Mouse (Mus musculus): Measurements from ENCODE around the gene Veph1. TPM values are rescaled to one million over a fixed set of nuclear protein-coding genes. Genes with fewer than 3 reads are reported as not detected.
A peak's percentile ranks its signal among the peaks of the same experiment; 100 is the strongest.

Gene Veph1
- total RNA-seq, 2 experiments from 2014 or later = 0.35 to 0.36 TPM

GRCm38 (mm10) chr3:66131264-66131950 is 165.2 kb downstream of the Veph1 start:
- DNase-seq = no peak
- intact Hi-C loops (cut with DNase I) = no loop called here

- no peak for DNase-seq
- intact Hi-C loops (cut with DNase I) = no loop called here
These were observed 166.9 kb downstream of the Veph1 start for GRCm38 (mm10) chr3:66129689-66130088.

- intact Hi-C loops (cut with DNase I) = no loop called here
These were observed 191.1 kb downstream of the Veph1 start for GRCm38 (mm10) chr3:66105493-66105892.

GRCm38 (mm10) chr3:66102599-66102932 is 194.1 kb downstream of the Veph1 start:
- DNase-seq = no peak
- intact Hi-C loops (cut with DNase I) = no loop called here

More at GRCm38 (mm10) chr3:66105493-66105892, 191.1 kb downstream of the Veph1 start:
- no peak for DNase-seq

GRCm38 (mm10) chr3:66101809-66102598 is 194.6 kb downstream of the Veph1 start:
- DNase-seq = no peak
- intact Hi-C loops (cut with DNase I) = no loop called here

- no peak for DNase-seq
- intact Hi-C loops (cut with DNase I) = no loop called here
These were observed 195.6 kb downstream of the Veph1 start for GRCm38 (mm10) chr3:66101074-66101473.

- intact Hi-C loops (cut with DNase I) = no loop called here
- DNase-seq = no peak
These were observed 204.9 kb downstream of the Veph1 start for GRCm38 (mm10) chr3:66091746-66092145.

- intact Hi-C loops (cut with DNase I) = no loop called here
These were observed 209.0 kb downstream of the Veph1 start for GRCm38 (mm10) chr3:66087608-66088007.

GRCm38 (mm10) chr3:66083856-66084255 is 212.8 kb downstream of the Veph1 start:
- DNase-seq = no peak
- intact Hi-C loops (cut with DNase I) = no loop called here

More at GRCm38 (mm10) chr3:66087608-66088007, 209.0 kb downstream of the Veph1 start:
- DNase-seq = no peak

GRCm38 (mm10) chr3:66083407-66083806 is 213.2 kb downstream of the Veph1 start:
- DNase-seq = no peak
- intact Hi-C loops (cut with DNase I) = no loop called here

GRCm38 (mm10) chr3:66082975-66083374 is 213.7 kb downstream of the Veph1 start:
- intact Hi-C loops (cut with DNase I) = no loop called here
- no peak for DNase-seq

- DNase-seq = no peak
- intact Hi-C loops (cut with DNase I) = no loop called here
These were observed 215.3 kb downstream of the Veph1 start for GRCm38 (mm10) chr3:66081363-66081736.

GRCm38 (mm10) chr3:66080631-66081362 is 215.8 kb downstream of the Veph1 start:
- DNase-seq = no peak
- intact Hi-C loops (cut with DNase I) = no loop called here

GRCm38 (mm10) chr3:66079886-66080285 is 216.8 kb downstream of the Veph1 start:
- DNase-seq = no peak

GRCm38 (mm10) chr3:66078898-66079537 is 217.6 kb downstream of the Veph1 start:
- no peak for DNase-seq
- intact Hi-C loops (cut with DNase I) = no loop called here

More at GRCm38 (mm10) chr3:66079886-66080285, 216.8 kb downstream of the Veph1 start:
- intact Hi-C loops (cut with DNase I) = no loop called here

- intact Hi-C loops (cut with DNase I) = no loop called here
- DNase-seq = peak; percentile 29 to 50
These were observed 218.5 kb downstream of the Veph1 start for GRCm38 (mm10) chr3:66078026-66078721.

GRCm38 (mm10) chr3:66070274-66070673 is 226.4 kb downstream of the Veph1 start:
- DNase-seq = no peak
- intact Hi-C loops (cut with DNase I) = no loop called here

- intact Hi-C loops (cut with DNase I) = no loop called here
- DNase-seq = peak; percentile 12 to 16
These were observed 232.8 kb downstream of the Veph1 start for GRCm38 (mm10) chr3:66063881-66064280.

- DNase-seq = no peak
- intact Hi-C loops (cut with DNase I) = no loop called here
These were observed 239.7 kb downstream of the Veph1 start for GRCm38 (mm10) chr3:66056912-66057311.

- no peak for DNase-seq
- intact Hi-C loops (cut with DNase I) = no loop called here
These were observed 241.0 kb downstream of the Veph1 start for GRCm38 (mm10) chr3:66055652-66056051.

Measured in heart, postnatal 10 days (tissue).